Mouse (Mus musculus) common myeloid progenitor, adult 5-6 weeks (primary cell): ENCODE data around the gene Gm12184. TPM values are rescaled to one million over a fixed set of nuclear protein-coding genes. Genes with fewer than 3 reads are reported as not detected.
"Not testable (repeated sequence)": the region's sequence is repeated elsewhere in the genome, so short reads cannot be mapped to it uniquely, and the experiment has no call there.

Experiments
- ATAC-seq: replicated peaks from 2 replicates; pipeline ENCODE4 v1.8.0; 2016; ENCODE audit warnings: low read depth, mild to moderate bottlenecking, moderate TSS enrichment, inconsistent platforms; ENCODE audit not compliant: poor library complexity, severe bottlenecking
- total RNA-seq: library from RNA; stranded (forward); fragments of 200-1000, 187-1606 nt; gene quantifications from 2 replicates; pipeline ENCODE4 v1.2.3, GENCODE M21; 2017

Gm12184 gene
- total RNA-seq, 1 experiment from 2014 or later: 48.6 TPM

GRCm38 (mm10) chr11:48806856-48807562, 19.4 kb downstream of the Gm12184 start:
- peak; percentile 21; the same call in 1 of the 2 replicates for ATAC-seq

DNA sequence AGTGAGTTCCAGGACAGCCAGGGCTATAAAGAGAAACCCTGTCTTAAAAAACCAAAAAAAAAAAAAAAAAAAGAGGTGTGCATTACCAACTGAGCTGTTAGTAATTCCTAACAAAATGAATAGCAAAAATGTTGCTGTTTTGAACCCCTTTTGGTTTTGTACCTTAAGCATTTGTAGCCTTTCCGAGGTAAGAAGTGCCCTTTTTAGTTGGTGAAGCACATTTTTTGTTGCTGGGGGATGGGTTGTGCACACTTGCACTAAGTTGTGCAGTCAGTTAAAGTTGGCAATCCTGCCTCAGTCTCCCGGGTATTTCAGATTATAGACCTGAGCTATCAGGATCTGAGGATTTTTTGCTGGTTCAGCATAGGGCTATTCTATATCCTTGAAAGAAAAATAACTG, 21.5 kb downstream of the Gm12184 start:
- no peak for ATAC-seq

DNA sequence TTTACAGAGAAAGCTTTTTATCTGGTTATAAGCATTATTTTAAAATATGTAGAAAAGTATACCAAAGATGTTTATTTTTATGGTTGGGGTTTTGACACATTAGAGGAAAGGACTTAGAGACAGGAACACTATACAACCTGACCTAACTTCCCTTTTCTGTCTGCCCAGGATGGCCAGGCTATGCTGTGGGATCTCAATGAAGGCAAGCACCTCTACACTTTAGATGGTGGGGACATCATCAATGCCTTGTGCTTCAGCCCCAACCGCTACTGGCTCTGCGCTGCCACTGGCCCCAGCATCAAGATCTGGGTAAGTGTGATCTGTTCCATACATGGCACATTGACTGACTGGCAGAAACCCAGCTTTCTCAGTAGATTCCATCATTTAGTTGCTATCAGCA, 22.5 kb downstream of the Gm12184 start:
- ATAC-seq: no peak

- ATAC-seq: no peak
Measured at GRCm38 (mm10) chr11:48801831-48802772, 24.4 kb downstream of the Gm12184 start.

- ATAC-seq: peak; percentile 87
Measured at GRCm38 (mm10) chr11:48799921-48800701, 26.3 kb downstream of the Gm12184 start, which contains the start of gene Rack1. Gene Rack1, plus strand, starts transcription at chr11:48800332.

DNA sequence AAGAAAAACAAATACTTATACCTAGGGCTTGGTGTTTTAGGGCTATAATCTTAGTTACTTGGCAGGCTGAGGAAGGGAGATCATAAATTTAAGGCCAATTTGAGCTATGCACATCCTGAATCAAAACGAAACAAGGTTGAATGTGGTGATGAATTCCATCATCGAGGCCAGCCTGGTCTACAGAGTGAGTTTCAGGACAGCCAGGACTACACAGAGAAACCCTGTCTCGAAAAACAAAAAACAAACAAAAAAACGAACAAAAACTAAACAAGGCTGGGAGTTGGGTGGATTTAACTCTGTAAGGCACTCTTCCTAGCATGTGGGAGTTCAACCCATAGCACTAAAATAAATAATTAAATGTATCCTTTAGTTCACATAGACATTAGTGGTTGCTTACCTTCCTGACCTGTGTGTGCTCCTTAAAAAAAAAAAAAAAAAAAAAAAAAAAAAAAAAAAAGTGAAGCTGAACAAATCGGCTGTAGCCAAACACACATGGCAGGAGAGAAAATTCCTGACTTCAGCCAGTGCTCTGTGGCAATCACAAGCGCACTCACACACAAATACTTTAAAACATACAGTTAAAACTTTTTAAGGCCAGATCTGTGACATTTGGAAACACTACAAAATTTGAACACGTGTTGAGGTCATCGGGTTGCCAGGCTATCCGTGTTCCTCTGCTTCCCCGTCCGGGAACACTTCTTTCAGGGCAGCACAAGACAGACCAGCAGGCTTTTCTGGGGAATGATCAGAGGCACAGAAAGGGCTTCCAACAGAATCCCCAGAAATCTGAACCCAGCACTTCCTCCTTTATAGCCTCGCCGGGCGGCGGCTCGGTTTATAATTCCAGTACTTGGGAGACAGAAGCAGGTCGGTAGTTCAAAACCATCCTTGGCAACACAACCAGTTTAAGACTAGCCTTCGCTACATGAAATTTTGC, 27.2 kb downstream of the Gm12184 start:
- 0 out of 2 replicates have a peak, but pooled peaks have one; percentile 1 for ATAC-seq

DNA sequence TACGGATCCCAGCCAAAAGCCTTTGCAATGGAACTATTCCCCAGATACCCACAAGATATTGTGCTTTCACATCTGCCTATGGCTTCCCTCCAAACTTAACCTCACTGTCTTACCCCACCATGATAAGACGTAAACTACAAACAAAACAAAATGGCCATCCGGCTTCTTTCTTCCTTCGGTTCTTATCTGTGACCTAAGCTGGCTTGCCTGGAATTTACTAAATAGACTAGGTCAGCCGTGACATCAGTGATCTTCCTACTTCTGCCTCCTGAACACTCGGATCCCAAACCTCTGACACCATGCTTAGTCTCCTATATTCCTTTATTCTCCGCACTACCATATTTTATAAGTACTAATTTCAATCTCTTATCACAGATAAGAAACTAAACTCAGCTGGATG, 28.1 kb downstream of the Gm12184 start:
- ATAC-seq: no peak

GRCm38 (mm10) chr11:48797287-48797686, 29.2 kb downstream of the Gm12184 start:
- no peak for ATAC-seq

- ATAC-seq: no peak
Measured at GRCm38 (mm10) chr11:48796290-48796689, 30.2 kb downstream of the Gm12184 start.

GRCm38 (mm10) chr11:48795221-48795620, 31.2 kb downstream of the Gm12184 start:
- no peak for ATAC-seq

DNA sequence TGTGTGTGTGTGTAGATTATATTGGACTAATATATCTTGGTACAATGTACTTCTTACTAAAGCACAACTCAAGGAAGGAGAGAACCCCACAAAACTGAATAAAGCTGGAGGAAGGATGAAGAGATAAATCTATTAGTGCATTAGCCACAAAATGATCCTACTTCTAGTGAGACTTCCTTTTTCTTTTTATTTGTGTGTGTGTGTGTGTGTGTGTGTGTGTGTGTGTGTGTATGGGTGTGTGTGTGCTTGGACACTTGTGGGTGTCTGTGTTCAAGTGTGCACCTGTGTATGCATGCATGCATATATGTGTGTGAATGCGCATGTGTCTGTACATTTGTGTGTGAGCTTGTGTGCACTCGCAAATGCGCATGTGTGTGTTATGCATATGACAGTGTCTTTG, 33.3 kb downstream of the Gm12184 start:
- ATAC-seq: no peak

- ATAC-seq: not testable (repeated sequence)
Measured at GRCm38 (mm10) chr11:48791894-48792293, 34.6 kb downstream of the Gm12184 start.

DNA sequence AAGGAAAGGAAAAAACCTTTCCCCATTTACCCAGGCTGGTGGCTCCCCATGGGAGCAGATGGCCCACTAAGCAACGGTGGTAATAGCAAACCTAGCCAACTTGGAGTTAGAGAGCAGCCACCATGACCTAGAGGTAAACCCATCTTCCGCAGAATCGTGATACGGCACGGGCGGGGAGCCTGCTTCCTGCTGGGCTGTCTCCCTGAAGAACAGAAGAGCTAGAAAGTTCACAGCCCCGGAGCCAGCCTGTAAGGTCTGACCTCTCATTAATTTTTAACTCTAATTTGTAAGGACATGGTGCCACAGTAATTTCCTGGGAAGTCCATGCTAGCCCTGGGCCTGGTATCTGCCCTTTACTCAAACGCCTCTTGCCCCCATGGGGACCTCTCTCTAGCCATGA, 35.5 kb downstream of the Gm12184 start:
- ATAC-seq: no peak

- peak; percentile 71 for ATAC-seq
Measured at GRCm38 (mm10) chr11:48789973-48790823, 36.3 kb downstream of the Gm12184 start.

DNA sequence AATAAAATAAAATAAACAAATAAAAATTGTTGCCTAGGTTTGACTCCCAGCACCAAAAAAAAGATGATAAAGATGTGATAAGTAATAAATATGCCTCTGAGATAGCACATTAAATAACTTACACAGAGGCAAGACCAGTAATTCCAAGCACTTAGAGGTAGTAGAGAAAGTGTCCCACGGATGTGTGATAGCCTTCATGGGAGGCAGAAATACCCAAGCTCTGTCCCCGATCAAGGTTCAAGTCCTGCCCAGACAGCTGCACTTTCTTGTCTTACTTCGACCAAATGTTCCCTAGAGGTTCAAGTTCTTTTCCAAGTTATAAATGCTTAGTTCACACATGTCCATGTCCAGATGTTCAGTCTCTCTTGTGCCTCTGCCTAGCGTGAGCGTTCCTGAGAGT, 37.2 kb downstream of the Gm12184 start:
- no peak for ATAC-seq

GRCm38 (mm10) chr11:48788311-48789089, 38.0 kb downstream of the Gm12184 start:
- ATAC-seq: peak; percentile 48

DNA sequence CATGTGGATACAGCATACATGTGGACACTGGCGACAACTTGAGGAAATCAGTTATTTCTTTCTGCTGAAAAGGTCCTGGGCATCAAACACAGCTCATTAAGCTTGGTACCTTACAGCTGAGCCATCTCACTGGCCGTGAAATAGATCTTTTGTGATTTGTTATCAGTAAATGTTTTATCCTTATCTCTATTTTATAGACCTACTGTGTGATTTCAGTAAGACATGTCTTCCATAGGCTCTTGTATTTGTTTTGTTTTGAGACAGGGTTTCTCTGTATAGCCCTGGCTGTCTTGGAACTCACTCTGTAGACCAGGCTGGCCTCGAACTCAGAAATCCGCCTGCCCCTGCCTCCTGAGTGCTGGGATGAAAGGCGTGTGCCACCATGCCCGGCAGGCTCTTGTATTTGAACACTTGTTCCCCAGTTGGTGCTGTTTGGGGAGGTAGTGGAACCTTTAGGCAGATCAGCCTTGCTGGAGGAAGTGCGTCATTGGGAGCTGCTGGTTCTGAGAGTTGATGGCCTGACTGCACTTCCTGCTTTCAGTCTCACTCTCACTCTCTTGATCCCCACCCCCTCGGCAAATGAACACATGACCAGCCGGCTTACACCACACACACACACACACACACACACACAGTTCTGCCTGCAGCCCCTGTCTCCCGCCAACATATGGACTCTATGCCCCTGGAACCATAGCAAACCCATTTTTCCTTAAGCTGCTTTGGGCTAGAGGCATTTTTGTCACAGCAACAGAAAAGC, 38.8 kb downstream of the Gm12184 start:
- peak; percentile 91 for ATAC-seq
